Mouse (Mus musculus) ES-E14 (cell line): ENCODE results near the gene Cep57l1. TPM values are rescaled to one million over a fixed set of nuclear protein-coding genes. Genes with fewer than 3 reads are reported as not detected.

Experiments used
- DNase-seq: peaks from one replicate; pipeline ENCODE4 v3.0.0-alpha.2; 2013; ENCODE audit warnings: low read depth, low spot score
- H3K27ac ChIP-seq: 2 replicates; pipeline ENCODE4 v1.5.1; 2012; ENCODE audit warnings: low read depth, mild to moderate bottlenecking, low read length, moderate library complexity, mixed read lengths; ENCODE audit not compliant: poor library complexity, insufficient read depth, severe bottlenecking
- H3K36me3 ChIP-seq: 2 replicates; pipeline ENCODE4 v1.6.1; 2012; ENCODE audit warnings: mild to moderate bottlenecking, low read length, moderate library complexity, mixed read lengths; ENCODE audit not compliant: control insufficient read depth, poor library complexity, insufficient read depth, severe bottlenecking
- H3K4me1 ChIP-seq, 2 experiments: fragments of 150-350 bp in 1 of 2; sonication (generic) in 1 of 2; 2 replicates each; pipeline ENCODE4 v1.6.1; 2012; ENCODE audit warnings: low read length in 2 of 2, mild to moderate bottlenecking in 1 of 2, mixed read lengths in 1 of 2; ENCODE audit not compliant: control insufficient read depth in 2 of 2, insufficient read depth in 2 of 2, poor library complexity in 1 of 2
- H3K4me3 ChIP-seq, 2 experiments: fragments of 150-350 bp in 1 of 2; sonication (generic) in 1 of 2; 2 replicates each; pipeline ENCODE4 v1.5.1; 2012; ENCODE audit warnings: low read length in 2 of 2, low read depth in 1 of 2, mild to moderate bottlenecking in 1 of 2, mixed read lengths in 1 of 2; ENCODE audit not compliant: insufficient read depth in 1 of 2, poor library complexity in 1 of 2, severe bottlenecking in 1 of 2
- H3K9ac ChIP-seq: 2 replicates; pipeline ENCODE4 v1.6.1; 2012; ENCODE audit warnings: low read depth, mild to moderate bottlenecking, low read length, mixed read lengths; ENCODE audit not compliant: poor library complexity, insufficient read depth, severe bottlenecking
- H3K9me3 ChIP-seq: fragments of 150-350 bp; sonication (generic); 2 replicates; pipeline ENCODE4 v1.6.1; 2012; ENCODE audit warnings: low read depth, mild to moderate bottlenecking, low read length; ENCODE audit not compliant: control insufficient read depth, insufficient read depth
- CHD2 ChIP-seq: IDR thresholded peaks from 2 replicates; pipeline ENCODE4 v1.6.1; 2014; ENCODE audit warnings: mild to moderate bottlenecking, low read depth, low read length, inconsistent platforms
- HCFC1 ChIP-seq: IDR thresholded peaks from 2 replicates; pipeline ENCODE4 v1.6.1; 2012; ENCODE audit warnings: low read length, inconsistent platforms, borderline replicate concordance; ENCODE audit not compliant: insufficient read depth
- MAFK ChIP-seq: IDR thresholded peaks from 2 replicates; pipeline ENCODE4 v1.6.1; 2014; ENCODE audit warnings: mild to moderate bottlenecking, low read depth, low read length, inconsistent platforms; ENCODE audit not compliant: insufficient read depth
- ZC3H11A ChIP-seq: IDR thresholded peaks from 2 replicates; pipeline ENCODE4 v1.6.1; 2012; ENCODE audit warnings: low read depth, mild to moderate bottlenecking, inconsistent platforms, low read length, borderline replicate concordance
- ZNF384 ChIP-seq: IDR thresholded peaks from 2 replicates; pipeline ENCODE4 v1.6.1; 2012; ENCODE audit warnings: low read depth, low read length, inconsistent platforms
- in situ Hi-C, 2 experiments: fragments of 600-800 bp; cut with MboI; formaldehyde crosslinking; loops; one replicate each; pipeline ENCODE4 v1.15.1; 2025; ENCODE audit warnings: low sequenced_read_pairs in 2 of 2, inconsistent platforms in 1 of 2; ENCODE audit not compliant: unreplicated experiment in 2 of 2
- total RNA-seq: library from RNA; depleted of rRNA; stranded (reverse); fragments of 300-350 nt; gene quantifications from 2 replicates; pipeline ENCODE4 v1.2.3, GENCODE M21; 2012

The Cep57l1 gene
- total RNA-seq, 1 experiment = 32.0 TPM

DNA sequence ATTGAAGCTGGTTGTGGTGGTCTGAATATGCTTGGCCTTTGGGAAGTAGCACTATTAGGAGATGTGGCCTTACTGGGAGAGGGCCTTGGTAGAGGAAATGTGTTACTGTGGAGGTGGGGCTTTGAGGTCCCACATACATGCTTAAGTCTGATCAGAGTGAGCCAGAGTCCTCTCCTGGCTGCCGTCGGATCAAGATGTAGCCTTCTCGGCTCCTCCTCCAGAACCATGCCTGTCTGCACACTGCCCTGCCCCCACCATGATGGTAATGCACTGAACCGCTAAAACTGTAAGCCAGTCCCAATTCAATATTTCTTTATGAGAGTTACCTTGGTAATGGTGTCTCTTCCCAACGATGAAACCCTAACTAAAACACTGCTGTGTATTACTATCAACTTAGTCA lies 19.5 kb upstream of the Cep57l1 start:
- Histone ChIP-seq H3K4me3 (no peak overlapping the region), H3K9ac (no peak overlapping the region), H3K9me3 (no peaks in the 10 kb centered on the region), H3K27ac (peak overlapping the region; percentile 13; the same call in 1 of the 2 replicates), H3K36me3 (no peaks in the 10 kb centered on the region), H3K4me1 (peaks cover 0 to 12% of the 10 kb centered on the region in 2 experiments; a peak in 2 of 4 replicates)
- TF ChIP-seq MAFK (no peak), ZC3H11A (no peak), HCFC1 (no peak)
- in situ Hi-C loops = no loop called here
- DNase-seq = no peak

DNA sequence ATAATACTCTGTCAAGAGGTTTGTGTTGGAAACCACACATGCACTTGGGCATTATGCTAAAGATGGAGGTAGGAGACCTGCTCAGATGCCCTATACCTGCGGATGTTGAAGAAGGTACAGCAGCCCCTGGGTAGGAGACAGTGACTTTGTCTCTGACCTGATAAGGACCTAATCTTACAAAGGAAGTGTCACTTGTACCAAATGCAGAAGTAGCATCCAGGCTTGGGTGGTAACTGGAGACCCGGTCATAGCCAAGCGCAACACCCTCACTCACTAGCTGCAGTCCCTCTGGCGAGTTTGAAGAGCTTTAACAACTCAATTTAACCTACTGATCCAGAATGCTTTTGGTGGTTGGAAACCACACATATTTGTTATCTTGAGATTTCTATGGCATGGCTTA lies 18.1 kb upstream of the Cep57l1 start:
- H3K9me3 ChIP-seq = no peaks in the 10 kb centered on the region
- H3K36me3 ChIP-seq = no peaks in the 10 kb centered on the region
- DNase-seq = no peak
- TF ChIP-seq ZC3H11A (no peak), HCFC1 (no peak), ZNF384 (no peak), MAFK (no peak), CHD2 (no peak)
- H3K27ac ChIP-seq = no peak overlapping the region
- no peak overlapping the region for H3K4me3 ChIP-seq
- in situ Hi-C loops = no loop called here
- H3K4me1 ChIP-seq = peaks cover 0 to 10% of the 10 kb centered on the region in 2 experiments; a peak in 2 of 4 replicates
- no peak overlapping the region for H3K9ac ChIP-seq

DNA sequence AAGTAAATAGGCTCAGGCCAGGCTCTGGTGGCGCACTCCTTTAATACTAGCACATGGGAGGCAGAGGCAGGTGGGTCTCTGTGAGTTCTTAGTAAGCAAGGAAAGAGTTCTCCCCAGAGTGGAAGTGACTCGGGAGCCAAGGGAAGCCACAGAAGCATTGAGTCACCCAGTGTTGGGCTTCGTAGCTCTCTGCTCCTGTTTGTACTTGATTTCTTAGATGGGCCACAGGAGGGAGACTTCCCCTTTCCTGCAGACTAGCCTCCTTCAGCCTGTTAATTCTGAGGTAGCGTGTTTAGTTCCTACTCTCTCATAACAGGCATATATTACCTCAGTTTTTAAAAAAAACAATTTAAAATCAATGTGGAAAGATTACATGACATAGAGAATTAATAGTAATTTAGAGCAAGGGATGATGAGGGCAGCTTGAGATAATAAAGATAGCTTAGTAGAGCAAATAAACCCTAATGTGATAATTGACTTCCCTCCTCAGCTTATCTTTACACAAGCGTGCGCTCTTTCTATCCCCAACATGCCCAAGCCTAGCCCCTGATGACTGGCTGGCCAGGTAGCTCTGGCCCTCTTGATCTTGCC lies 16.9 kb upstream of the Cep57l1 start:
- no peak for DNase-seq
- H3K9me3 ChIP-seq = no peaks in the 10 kb centered on the region
- in situ Hi-C loops = no loop called here
- peaks cover 0 to 10% of the 10 kb centered on the region in 2 experiments; a peak in 2 of 4 replicates for H3K4me1 ChIP-seq
- no peaks in the 10 kb centered on the region for H3K36me3 ChIP-seq
- H3K9ac ChIP-seq = no peak overlapping the region; the same call in 1 of the 2 replicates
- H3K27ac ChIP-seq = no peak overlapping the region
- TF ChIP-seq ZNF384 = no peak
- TF ChIP-seq MAFK = no peak
- TF ChIP-seq CHD2 = no peak
- no peak for TF ChIP-seq ZC3H11A
- no peak for TF ChIP-seq HCFC1
- H3K4me3 ChIP-seq = no peak overlapping the region

- DNase-seq = no peak
- H3K36me3 ChIP-seq = no peaks in the 10 kb centered on the region
- TF ChIP-seq ZC3H11A (no peak), ZNF384 (no peak), CHD2 (no peak), HCFC1 (no peak), MAFK (no peak)
- no peaks in the 10 kb centered on the region for H3K9me3 ChIP-seq
- H3K27ac ChIP-seq = no peak overlapping the region
- no peak overlapping the region for H3K9ac ChIP-seq
- H3K4me1 ChIP-seq = peaks cover 0 to 8% of the 10 kb centered on the region in 2 experiments; a peak in 2 of 4 replicates
- in situ Hi-C loops = no loop called here
- H3K4me3 ChIP-seq = no peak overlapping the region
These were observed 16.3 kb upstream of the Cep57l1 start for GRCm38 (mm10) chr10:41825996-41826395.
